Mouse (Mus musculus) liver, embryonic 13.5 days (tissue): Measurements from ENCODE around the gene Slc12a6. TPM values are rescaled to one million over a fixed set of nuclear protein-coding genes. Genes with fewer than 3 reads are reported as not detected.
A peak's percentile ranks its signal among the peaks of the same experiment; 100 is the strongest.

Experiments used
- ATAC-seq: fragments of 200-750 bp; cut with Nextera tagmentation; 2 replicates; pipeline ENCODE4 v1.8.0; 2017; ENCODE audit warnings: low read depth, mild to moderate bottlenecking, moderate number of reproducible peaks, moderate library complexity
- DNase-seq: peaks from one replicate; pipeline ENCODE4 v3.0.0; 2022
- H3K27ac ChIP-seq: fragments of 300-500 bp; sonication (generic); 2 replicates; pipeline ENCODE4 v1.5.1; 2015; ENCODE audit warnings: moderate library complexity, mild to moderate bottlenecking, inconsistent platforms
- H3K27me3 ChIP-seq: fragments of 300-500 bp; sonication (generic); 2 replicates; pipeline ENCODE4 v1.6.1; 2015; ENCODE audit warnings: mild to moderate bottlenecking, inconsistent platforms
- H3K36me3 ChIP-seq: fragments of 300-500 bp; sonication (generic); 2 replicates; pipeline ENCODE4 v1.6.1; 2015; ENCODE audit warnings: mild to moderate bottlenecking, inconsistent platforms
- H3K4me1 ChIP-seq: fragments of 300-500 bp; sonication (generic); replicated peaks from 2 replicates; pipeline ENCODE4 v1.6.1; 2015; ENCODE audit warnings: inconsistent platforms
- H3K4me2 ChIP-seq: fragments of 300-500 bp; sonication (generic); 2 replicates; pipeline ENCODE4 v1.6.1; 2015; ENCODE audit warnings: inconsistent platforms, mild to moderate bottlenecking, moderate library complexity
- H3K4me3 ChIP-seq: fragments of 300-500 bp; sonication (generic); replicated peaks from 2 replicates; pipeline ENCODE4 v1.5.1; 2015; ENCODE audit warnings: mild to moderate bottlenecking, inconsistent platforms
- H3K9ac ChIP-seq: fragments of 300-500 bp; sonication (generic); 2 replicates; pipeline ENCODE4 v1.6.1; 2015; ENCODE audit warnings: mild to moderate bottlenecking, inconsistent platforms
- H3K9me3 ChIP-seq: fragments of 300-500 bp; sonication (generic); replicated peaks from 2 replicates; pipeline ENCODE4 v1.6.1; 2016; ENCODE audit warnings: inconsistent platforms
- WGBS: fragments of 180-500 bp; shearing (Covaris S2); methylation state at CpG from one replicate; pipeline ENCODE4 v1.1.7; 2015; ENCODE audit not compliant: insufficient replicate concordance; 5-methylcytosine and 5-hydroxymethylcytosine counted together
- polyA plus RNA-seq: library from polyadenylated mRNA; unstranded; fragments of >200 nt; fragmentation: Nextera tagmentation; extraction: Ambion mirVana; gene quantifications from 2 replicates; pipeline ENCODE4 v1.2.1, GENCODE M21; 2015

Gene Slc12a6
- polyA plus RNA-seq = 3.6 and 3.9 TPM in 2 replicates

DNA sequence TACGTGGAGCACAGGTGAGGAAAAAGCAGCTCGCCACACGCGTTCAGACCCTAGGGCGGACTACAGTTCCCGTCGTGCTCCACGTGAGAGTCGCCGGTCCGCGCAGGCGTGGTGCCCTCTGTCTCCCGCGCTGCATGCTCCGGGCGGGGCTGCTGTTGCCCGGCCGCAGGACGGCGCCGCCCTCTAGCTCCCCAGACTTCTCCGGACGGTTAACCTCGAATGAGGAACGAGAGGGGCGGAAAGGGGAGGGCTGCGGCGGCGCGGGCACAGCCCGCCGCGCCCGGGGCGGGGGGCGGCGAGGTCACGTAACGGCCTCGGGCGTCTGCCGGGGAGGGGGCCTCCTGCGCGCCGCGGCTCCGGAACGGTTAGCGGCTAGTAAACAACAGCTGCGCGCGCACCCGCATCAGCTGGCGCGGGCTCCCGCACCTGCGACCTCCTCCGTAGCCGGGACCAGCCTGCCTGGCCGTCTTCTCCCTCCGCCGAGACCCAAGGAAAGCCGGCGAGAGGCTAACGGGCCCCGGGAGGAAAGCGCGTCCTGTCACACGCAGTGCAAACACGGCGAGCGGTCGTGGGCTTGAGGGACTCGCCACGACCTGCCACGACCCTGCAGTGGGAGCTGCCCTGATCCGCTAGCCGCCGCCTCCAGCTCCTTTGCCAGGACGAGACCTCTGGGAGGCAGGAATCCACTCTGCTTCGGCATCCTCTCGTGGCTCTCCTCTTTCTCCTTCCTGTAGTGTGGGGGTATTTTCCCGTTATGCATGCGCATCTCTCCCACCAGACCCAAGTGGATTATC lies at the start of gene Slc12a6:
Gene Slc12a6 (plus strand): TSS at position 378 of the 794 bp plus-strand sequence.
- Histone ChIP-seq H3K4me3 (peak within 1 kb of the TSS; percentile 91), H3K27ac (peak within 1 kb of the TSS; percentile 94), H3K27me3 (no peaks in the 10 kb centered on the region), H3K9me3 (no peaks in the 10 kb centered on the region), H3K9ac (peak within 1 kb of the TSS; percentile 95), H3K4me2 (peak within 1 kb of the TSS; percentile 92), H3K36me3 (no peaks in the 10 kb centered on the region), H3K4me1 (peaks cover 66% of the 10 kb centered on the region)
- WGBS = 1% methylated on average over 80 of the region's 85 CpGs
- DNase-seq = peak; percentile 93
- peak; percentile 94 for ATAC-seq

DNA sequence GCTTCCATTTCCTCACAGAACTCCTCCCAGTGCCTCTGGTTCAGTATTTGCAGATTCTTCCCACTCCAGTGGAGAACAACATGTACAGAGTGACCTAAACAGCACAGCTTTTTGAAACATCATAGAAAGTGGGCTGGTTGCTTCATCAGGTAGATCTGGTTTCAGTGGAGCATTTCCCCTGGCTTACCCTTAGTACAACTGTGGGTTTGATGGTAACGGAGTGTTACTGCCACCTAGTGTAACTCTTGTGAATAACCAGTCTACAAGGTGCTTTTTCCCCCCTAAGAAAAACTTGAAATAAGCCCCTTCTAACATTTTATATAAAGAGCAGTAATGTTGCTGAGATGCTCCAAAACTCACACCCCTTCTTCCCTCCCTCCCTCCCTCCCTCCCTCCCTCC lies 49.6 kb upstream of the Slc12a6 start:
- no peak overlapping the region for H3K4me2 ChIP-seq
- no peaks in the 10 kb centered on the region for H3K27me3 ChIP-seq
- no peaks in the 10 kb centered on the region for H3K9me3 ChIP-seq
- ATAC-seq = no peak
- H3K9ac ChIP-seq = no peak overlapping the region
- no peak overlapping the region for H3K4me3 ChIP-seq
- no peak for DNase-seq
- H3K36me3 ChIP-seq = no peaks in the 10 kb centered on the region
- WGBS = 0% methylated on average over 1 of the region's 1 CpGs
- H3K27ac ChIP-seq = no peak overlapping the region
- H3K4me1 ChIP-seq = no peaks in the 10 kb centered on the region

DNA sequence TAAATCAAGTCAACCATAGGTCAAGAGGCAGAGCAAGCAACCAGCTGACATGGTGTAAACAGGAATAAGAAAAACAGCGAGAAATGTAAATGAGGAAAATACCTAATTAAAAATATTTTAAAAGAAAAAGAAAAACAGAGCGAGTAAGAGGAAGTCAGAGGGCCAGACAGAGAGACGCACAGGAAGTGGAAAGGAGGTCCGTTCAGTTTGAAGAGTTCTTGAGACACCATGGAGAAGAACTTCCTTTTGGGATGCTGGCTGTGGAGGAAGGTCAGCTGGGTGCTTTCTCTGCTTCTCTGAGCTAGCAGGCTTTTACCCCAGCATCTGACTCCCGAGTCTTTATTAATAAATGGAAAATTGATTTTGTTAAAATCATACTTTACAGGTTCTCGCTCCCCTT lies 48.0 kb upstream of the Slc12a6 start:
- Histone ChIP-seq H3K4me3 (no peak overlapping the region), H3K9me3 (no peaks in the 10 kb centered on the region), H3K4me1 (no peaks in the 10 kb centered on the region), H3K27ac (no peak overlapping the region), H3K9ac (no peak overlapping the region), H3K4me2 (no peak overlapping the region), H3K27me3 (no peaks in the 10 kb centered on the region), H3K36me3 (no peaks in the 10 kb centered on the region)
- 41% methylated on average over 6 of the region's 6 CpGs for WGBS
- no peak for ATAC-seq
- DNase-seq = no peak

DNA sequence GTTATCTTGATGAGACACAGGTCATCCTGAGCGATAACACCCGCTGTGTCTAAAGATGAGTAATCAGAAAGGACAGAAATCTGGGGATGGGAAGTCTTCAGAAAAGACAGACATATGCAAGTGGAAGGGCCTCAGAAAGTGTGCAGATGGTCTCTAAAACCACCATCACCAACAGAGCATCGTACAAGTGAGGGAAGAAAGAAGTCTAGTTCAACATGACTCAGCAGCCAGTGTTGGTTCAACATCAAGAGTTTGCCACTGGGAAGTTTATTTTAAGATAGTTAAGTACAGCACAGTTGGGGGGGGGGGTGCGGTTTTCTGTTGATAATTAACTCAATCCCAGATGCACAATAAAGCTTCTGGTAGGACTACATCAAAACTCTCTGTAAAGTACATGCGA lies 44.7 kb upstream of the Slc12a6 start:
- ATAC-seq = no peak

GRCm38 (mm10) chr2:112222607-112223006 lies 43.0 kb upstream of the Slc12a6 start:
- Histone ChIP-seq H3K27ac (no peak overlapping the region), H3K4me2 (no peak overlapping the region), H3K27me3 (no peaks in the 10 kb centered on the region), H3K4me3 (no peak overlapping the region), H3K4me1 (no peaks in the 10 kb centered on the region), H3K9me3 (no peaks in the 10 kb centered on the region), H3K9ac (no peak overlapping the region), H3K36me3 (no peaks in the 10 kb centered on the region)
- DNase-seq (no peak), ATAC-seq (no peak)
- 28% methylated on average over 5 of the region's 5 CpGs for WGBS

More for the DNA sequence above, 44.7 kb upstream of the Slc12a6 start:
- WGBS = 41% methylated on average over 5 of the region's 5 CpGs
- no peak overlapping the region for H3K27ac ChIP-seq
- H3K9me3 ChIP-seq = no peaks in the 10 kb centered on the region
- H3K4me1 ChIP-seq = no peaks in the 10 kb centered on the region
- no peaks in the 10 kb centered on the region for H3K36me3 ChIP-seq
- no peak overlapping the region for H3K4me3 ChIP-seq
- no peak overlapping the region for H3K9ac ChIP-seq
- H3K27me3 ChIP-seq = no peaks in the 10 kb centered on the region
- H3K4me2 ChIP-seq = no peak overlapping the region
- no peak for DNase-seq

GRCm38 (mm10) chr2:112224356-112224755 lies 41.3 kb upstream of the Slc12a6 start:
- no peaks in the 10 kb centered on the region for H3K4me1 ChIP-seq
- no peak overlapping the region for H3K27ac ChIP-seq
- no peak overlapping the region for H3K4me3 ChIP-seq
- H3K36me3 ChIP-seq = no peaks in the 10 kb centered on the region
- no peaks in the 10 kb centered on the region for H3K9me3 ChIP-seq
- H3K27me3 ChIP-seq = no peaks in the 10 kb centered on the region
- DNase-seq = no peak
- H3K9ac ChIP-seq = no peak overlapping the region
- 64% methylated on average over 4 of the region's 4 CpGs for WGBS
- H3K4me2 ChIP-seq = no peak overlapping the region
- no peak for ATAC-seq

DNA sequence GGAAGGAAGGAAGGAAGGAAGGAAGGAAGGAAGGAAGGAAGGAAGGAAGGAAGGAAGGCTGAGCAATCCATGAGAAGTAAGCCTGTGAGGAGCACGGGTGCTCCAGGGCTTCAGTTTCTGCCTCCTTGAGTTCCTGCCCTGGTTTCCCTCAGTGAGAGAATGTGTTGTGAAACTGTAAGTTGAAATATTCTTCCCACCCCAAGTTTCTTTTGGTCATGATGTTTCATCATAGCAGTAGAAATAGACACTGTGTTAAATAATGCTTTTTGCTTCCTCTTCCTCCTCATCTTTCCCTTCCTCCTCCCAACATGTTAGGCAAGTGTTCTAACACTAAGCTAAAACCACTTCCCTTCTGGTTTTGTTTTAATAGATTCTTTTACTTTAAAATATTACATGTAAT lies 33.0 kb upstream of the Slc12a6 start:
- H3K4me1 ChIP-seq = no peaks in the 10 kb centered on the region
- 38% methylated on average over 1 of the region's 1 CpGs for WGBS
- H3K27ac ChIP-seq = no peak overlapping the region
- ATAC-seq = no peak
- H3K27me3 ChIP-seq = no peaks in the 10 kb centered on the region
- no peaks in the 10 kb centered on the region for H3K9me3 ChIP-seq
- no peak overlapping the region for H3K4me3 ChIP-seq
- no peaks in the 10 kb centered on the region for H3K36me3 ChIP-seq
- DNase-seq = no peak
- H3K4me2 ChIP-seq = no peak overlapping the region
- no peak overlapping the region for H3K9ac ChIP-seq

- WGBS = 71% methylated on average over 2 of the region's 2 CpGs
- H3K4me3 ChIP-seq = no peak overlapping the region
- ATAC-seq (no peak), DNase-seq (no peak)
- no peak overlapping the region for H3K9ac ChIP-seq
- H3K36me3 ChIP-seq = no peaks in the 10 kb centered on the region
- peaks cover 24% of the 10 kb centered on the region for H3K4me1 ChIP-seq
- H3K27me3 ChIP-seq = peaks cover 13% of the 10 kb centered on the region
- no peaks in the 10 kb centered on the region for H3K9me3 ChIP-seq
- H3K27ac ChIP-seq = no peak overlapping the region
- no peak overlapping the region for H3K4me2 ChIP-seq
These were observed 29.0 kb upstream of the Slc12a6 start for GRCm38 (mm10) chr2:112236620-112237019.

- 13% methylated on average over 4 of the region's 4 CpGs for WGBS
- H3K9me3 ChIP-seq = no peaks in the 10 kb centered on the region
- no peak for DNase-seq
- ATAC-seq = no peak
- peaks cover 24% of the 10 kb centered on the region for H3K4me1 ChIP-seq
- H3K27me3 ChIP-seq = peaks cover 16% of the 10 kb centered on the region
- no peaks in the 10 kb centered on the region for H3K36me3 ChIP-seq
- H3K4me3 ChIP-seq = no peak overlapping the region
- H3K9ac ChIP-seq = no peak overlapping the region
- 0 out of 2 replicates have a peak overlapping the region, but pooled peaks have one; percentile 91 for H3K4me2 ChIP-seq
- H3K27ac ChIP-seq = no peak overlapping the region
These were observed 27.6 kb upstream of the Slc12a6 start for GRCm38 (mm10) chr2:112238006-112238405.

- Histone ChIP-seq H3K4me1 (peaks cover 24% of the 10 kb centered on the region), H3K27ac (peak within 1 kb of the TSS; percentile 75), H3K27me3 (peaks cover 16% of the 10 kb centered on the region), H3K4me2 (peak within 1 kb of the TSS; percentile 91), H3K9me3 (no peaks in the 10 kb centered on the region), H3K4me3 (peak within 1 kb of the TSS; percentile 74), H3K9ac (peak within 1 kb of the TSS; percentile 82), H3K36me3 (no peaks in the 10 kb centered on the region)
- peak; percentile 75 for DNase-seq
- under 1% methylated on average over 88 of the region's 94 CpGs for WGBS
- peak; percentile 93 for ATAC-seq
These were observed 26.3 kb upstream of the Slc12a6 start, which contains the start of gene Lpcat4 for GRCm38 (mm10) chr2:112239212-112239934. TSS of gene Lpcat4 (plus strand) at chr2:112239468.

- H3K4me3 ChIP-seq = peak overlapping the region; percentile 74
- H3K4me1 ChIP-seq = peaks cover 24% of the 10 kb centered on the region
- DNase-seq (no peak), ATAC-seq (peak; percentile 28)
- peak overlapping the region; percentile 91 for H3K4me2 ChIP-seq
- H3K36me3 ChIP-seq = no peaks in the 10 kb centered on the region
- no peak overlapping the region for H3K27ac ChIP-seq
- WGBS = under 1% methylated on average over 28 of the region's 28 CpGs
- H3K9me3 ChIP-seq = no peaks in the 10 kb centered on the region
- peak overlapping the region; percentile 82 for H3K9ac ChIP-seq
- peaks cover 16% of the 10 kb centered on the region for H3K27me3 ChIP-seq
These were observed 25.5 kb upstream of the Slc12a6 start for GRCm38 (mm10) chr2:112239935-112240721.
